Comparison of ENCODE assay signal across 8 mouse cellular contexts in genomic region chr10:81481605-81482532, GRCm38 (mm10). TPM values are rescaled to one million over a fixed set of nuclear protein-coding genes. Genes with fewer than 3 reads are reported as not detected.
DNase-seq lines count a peak whose midpoint lies in the region; ATAC-seq and TF ChIP-seq lines count a peak whose summit lies in the region.

No protein-coding gene starts in this region.

- TF ChIP-seq CTCF in spleen, adult 2 months (IDR thresholded peaks at IDR 0.05; ENCODE audit: extremely low read depth, insufficient read depth, insufficient read length, insufficient replicate concordance), result no peak

- peak overlapping the region; percentile 85 for H3K4me2 ChIP-seq in intestine, embryonic 15.5 days (replicated peaks)
- H3K4me2 ChIP-seq in neural tube, embryonic 14.5 days (ENCODE audit: low read depth, low read length), result peak overlapping the region; percentile 71

- H3K9me3 ChIP-seq in intestine, embryonic 15.5 days, result no peaks in the 10 kb centered on the region
- no peaks in the 10 kb centered on the region for H3K9me3 ChIP-seq in neural tube, embryonic 14.5 days (ENCODE audit: control insufficient read depth, low read length)

- peaks cover 5% of the 10 kb centered on the region; the same call in 1 of the 2 replicates for H3K4me1 ChIP-seq in spleen, adult 2 months (ENCODE audit: control insufficient read depth, insufficient read depth, insufficient read length)
- 0 out of 2 replicates have a peak, but pooled peaks cover 8% of the 10 kb centered on the region for H3K4me1 ChIP-seq in intestine, embryonic 15.5 days (replicated peaks)
- peaks cover 16% of the 10 kb centered on the region for H3K4me1 ChIP-seq in neural tube, embryonic 14.5 days (ENCODE audit: control insufficient read depth, insufficient read depth, low read length)

- no peak overlapping the region for H3K27ac ChIP-seq in spleen, adult 2 months (ENCODE audit: insufficient read depth, low read length)
- H3K27ac ChIP-seq in intestine, embryonic 15.5 days, result no peak overlapping the region
- peak overlapping the region; percentile 81 for H3K27ac ChIP-seq in neural tube, embryonic 14.5 days (ENCODE audit: low read depth, low read length)

- H3K4me3 ChIP-seq in spleen, adult 2 months (ENCODE audit: extremely low read depth, insufficient read depth, insufficient read length), result peak overlapping the region; percentile 55
- peak overlapping the region; percentile 46 for H3K4me3 ChIP-seq in intestine, embryonic 15.5 days (replicated peaks)
- H3K4me3 ChIP-seq in neural tube, embryonic 14.5 days (ENCODE audit: low read depth, low read length), result peak overlapping the region; percentile 64

- H3K36me3 ChIP-seq in spleen, adult 2 months (ENCODE audit: control insufficient read depth, insufficient read depth, low read length), result peaks cover 3% of the 10 kb centered on the region
- peaks cover 4% of the 10 kb centered on the region; the same call in 1 of the 2 replicates for H3K36me3 ChIP-seq in intestine, embryonic 15.5 days
- peaks cover 5% of the 10 kb centered on the region for H3K36me3 ChIP-seq in neural tube, embryonic 14.5 days (ENCODE audit: control insufficient read depth, insufficient read depth, low read length)

- no peak for TF ChIP-seq POLR2A in spleen, adult 2 months (IDR thresholded peaks at IDR 0.05; ENCODE audit: low read depth, low read length)

- WGBS in spleen, adult 2 months, result 10% methylated on average over 33 of the region's 35 CpGs
- 3% methylated on average over 35 of the region's 35 CpGs for WGBS in intestine, embryonic 15.5 days
- WGBS in neural tube, embryonic 14.5 days, result 2% methylated on average over 31 of the region's 35 CpGs

- ATAC-seq in intestine, embryonic 15.5 days, result peak; percentile 24
- ATAC-seq in neural tube, embryonic 14.5 days (ENCODE audit: low read depth), result peak; percentile 38

- peaks cover 13% of the 10 kb centered on the region for H3K27me3 ChIP-seq in spleen, adult 2 months (ENCODE audit: control insufficient read depth, insufficient read depth, low read length)
- peaks cover 28% of the 10 kb centered on the region for H3K27me3 ChIP-seq in intestine, embryonic 15.5 days (replicated peaks)
- peaks cover 3% of the 10 kb centered on the region; the same call in 1 of the 2 replicates for H3K27me3 ChIP-seq in neural tube, embryonic 14.5 days (ENCODE audit: control insufficient read depth, insufficient read depth, low read length)

- DNase-seq in cerebellum, adult 9-11 months, result peak; percentile 63
- no peak for DNase-seq in cerebellum, adult 8-10 months
- DNase-seq in spleen, adult 2 months (ENCODE audit: low read depth in 1 of 2, low spot score in 2 of 2), result no peak
- no peak for DNase-seq in spleen, postnatal 4 days (ENCODE audit: low spot score in 2 of 2)
- no peak for DNase-seq in adrenal gland, postnatal 14 days
- no peak for DNase-seq in right cerebral cortex, adult 18-20 months

- peak overlapping the region; percentile 55 for H3K9ac ChIP-seq in intestine, embryonic 15.5 days
- peak overlapping the region; percentile 83 for H3K9ac ChIP-seq in neural tube, embryonic 14.5 days (replicated peaks; ENCODE audit: low read depth, low read length)

RNA-seq across cellular contexts. Expression of gene Celf5, which starts 0.6 kb away (rescaled TPM):
- polyA plus RNA-seq in spleen, adult 2 months (2012; rRNA removed), result 0.33 and 0.70 TPM in 2 replicates
- 1.7 TPM in 2 replicates for polyA plus RNA-seq in intestine, embryonic 15.5 days (2015; fragmentation: Nextera tagmentation; extraction: Ambion mirVana)
- 50.6 and 64.4 TPM in 2 replicates for polyA plus RNA-seq in neural tube, embryonic 14.5 days (2014; fragmentation: Nextera tagmentation; extraction: Ambion mirVana)
- 0.48 and 0.98 TPM in 2 replicates for total RNA-seq in adrenal gland, postnatal 14 days (2021)

RNA-seq across cellular contexts. Expression of gene Ncln, which starts 14.3 kb away (rescaled TPM):
- polyA plus RNA-seq in spleen, adult 2 months (2012; rRNA removed), result 198 and 259 TPM in 2 replicates
- polyA plus RNA-seq in intestine, embryonic 15.5 days (2015; fragmentation: Nextera tagmentation; extraction: Ambion mirVana), result 98.5 and 118 TPM in 2 replicates
- polyA plus RNA-seq in neural tube, embryonic 14.5 days (2014; fragmentation: Nextera tagmentation; extraction: Ambion mirVana), result 62.6 and 62.7 TPM in 2 replicates
- total RNA-seq in adrenal gland, postnatal 14 days (2021), result 102 and 107 TPM in 2 replicates

RNA-seq across cellular contexts. Expression of gene S1pr4, which starts 18.1 kb away (rescaled TPM):
- polyA plus RNA-seq in spleen, adult 2 months (2012; rRNA removed), result 127 and 168 TPM in 2 replicates
- polyA plus RNA-seq in intestine, embryonic 15.5 days (2015; fragmentation: Nextera tagmentation; extraction: Ambion mirVana), result 1.0 and 1.1 TPM in 2 replicates
- 0.29 and 0.79 TPM in 2 replicates for polyA plus RNA-seq in neural tube, embryonic 14.5 days (2014; fragmentation: Nextera tagmentation; extraction: Ambion mirVana)
- 2.3 and 7.4 TPM in 2 replicates for total RNA-seq in adrenal gland, postnatal 14 days (2021)

RNA-seq across cellular contexts. Expression of gene Nfic, which starts 26.4 kb away (rescaled TPM):
- 26.0 and 32.4 TPM in 2 replicates for polyA plus RNA-seq in spleen, adult 2 months (2012; rRNA removed)
- 52.8 and 56.0 TPM in 2 replicates for polyA plus RNA-seq in intestine, embryonic 15.5 days (2015; fragmentation: Nextera tagmentation; extraction: Ambion mirVana)
- 21.9 and 25.0 TPM in 2 replicates for polyA plus RNA-seq in neural tube, embryonic 14.5 days (2014; fragmentation: Nextera tagmentation; extraction: Ambion mirVana)
- 90.1 and 104 TPM in 2 replicates for total RNA-seq in adrenal gland, postnatal 14 days (2021)

RNA-seq across cellular contexts. Expression of gene Gna15, which starts 42.2 kb away (rescaled TPM):
- 14.8 and 15.1 TPM in 2 replicates for polyA plus RNA-seq in spleen, adult 2 months (2012; rRNA removed)
- polyA plus RNA-seq in intestine, embryonic 15.5 days (2015; fragmentation: Nextera tagmentation; extraction: Ambion mirVana), result 0.92 and 0.97 TPM in 2 replicates
- 0.40 and 1.9 TPM in 2 replicates for polyA plus RNA-seq in neural tube, embryonic 14.5 days (2014; fragmentation: Nextera tagmentation; extraction: Ambion mirVana)
- total RNA-seq in adrenal gland, postnatal 14 days (2021), result 0.85 and 1.9 TPM in 2 replicates

Comparison
In these comparisons a context has a peak if more than half of its experiments do, and no peak if none do; other contexts are left out.
1. RNA of gene Celf5, which starts 0.6 kb away (polyA plus RNA-seq): 50.6 to 64.4 TPM in neural tube, embryonic 14.5 days; 1.7 TPM in intestine, embryonic 15.5 days and 0.33 to 0.70 TPM in spleen, adult 2 months; every median in the first group is over 10 times any median in the second.
2. RNA of gene S1pr4, which starts 18.1 kb away (polyA plus RNA-seq): 127 to 168 TPM in spleen, adult 2 months; 1.0 to 1.1 TPM in intestine, embryonic 15.5 days and 0.29 to 0.79 TPM in neural tube, embryonic 14.5 days; every median in the first group is over 10 times any median in the second.
3. Peak in every context shown above with its lines, with median percentiles within 50 percentile points of each other: H3K4me3 ChIP-seq.